Mouse (Mus musculus) kidney, adult 2 months (tissue): ENCODE results near the gene Reln. TPM values are rescaled to one million over a fixed set of nuclear protein-coding genes. Genes with fewer than 3 reads are reported as not detected.

ENCODE experiments used
- DNase-seq: peaks from one replicate; pipeline ENCODE4 v3.0.0; 2021
- H3K27ac ChIP-seq: fragments of 200-500 bp; 2 replicates; pipeline ENCODE4 v1.5.1; 2012; ENCODE audit warnings: low read depth, low read length, control low read depth, inconsistent platforms; ENCODE audit not compliant: insufficient read depth
- H3K27me3 ChIP-seq: fragments of 200-500 bp; replicated peaks from 2 replicates; pipeline ENCODE4 v1.6.1; 2012; ENCODE audit warnings: mild to moderate bottlenecking, moderate library complexity, low read length, inconsistent platforms; ENCODE audit not compliant: control insufficient read depth, insufficient read depth
- H3K36me3 ChIP-seq: fragments of 200-500 bp; 2 replicates; pipeline ENCODE4 v1.6.1; 2012; ENCODE audit warnings: mild to moderate bottlenecking, moderate library complexity, low read length, inconsistent platforms; ENCODE audit not compliant: control insufficient read depth, insufficient read depth
- H3K4me1 ChIP-seq: fragments of 200-500 bp; 2 replicates; pipeline ENCODE4 v1.6.1; 2011; ENCODE audit warnings: low read length; ENCODE audit not compliant: control insufficient read depth, insufficient read depth
- H3K4me3 ChIP-seq: fragments of 200-500 bp; 2 replicates; pipeline ENCODE4 v1.5.1; 2011; ENCODE audit warnings: mild to moderate bottlenecking, low read depth, low read length, control low read depth; ENCODE audit not compliant: insufficient read depth
- CTCF ChIP-seq: fragments of 200-500 bp; conservative IDR thresholded peaks from 2 replicates; pipeline ENCODE4 v1.5.1; 2011; ENCODE audit warnings: low read depth, mild to moderate bottlenecking, control low read depth, low read length, moderate library complexity, mixed read lengths; ENCODE audit not compliant: insufficient read depth, insufficient read length
- POLR2A ChIP-seq: fragments of 200-500 bp; IDR thresholded peaks from one replicate; pipeline ENCODE4 v1.6.1; 2011; ENCODE audit warnings: low read depth, low read length, control low read depth
- WGBS: fragments of 180-500 bp; shearing (Covaris S2); methylation state at CpG from one replicate; pipeline ENCODE4 v1.1.7; 2018; 5-methylcytosine and 5-hydroxymethylcytosine counted together
- polyA plus RNA-seq: library from polyadenylated mRNA; depleted of rRNA; stranded (reverse); fragments of >200 nt; gene quantifications from 2 replicates; pipeline ENCODE4 v1.2.3, GENCODE M21; 2012

The Reln gene
- polyA plus RNA-seq, 1 experiment, result 3.4 TPM

DNA sequence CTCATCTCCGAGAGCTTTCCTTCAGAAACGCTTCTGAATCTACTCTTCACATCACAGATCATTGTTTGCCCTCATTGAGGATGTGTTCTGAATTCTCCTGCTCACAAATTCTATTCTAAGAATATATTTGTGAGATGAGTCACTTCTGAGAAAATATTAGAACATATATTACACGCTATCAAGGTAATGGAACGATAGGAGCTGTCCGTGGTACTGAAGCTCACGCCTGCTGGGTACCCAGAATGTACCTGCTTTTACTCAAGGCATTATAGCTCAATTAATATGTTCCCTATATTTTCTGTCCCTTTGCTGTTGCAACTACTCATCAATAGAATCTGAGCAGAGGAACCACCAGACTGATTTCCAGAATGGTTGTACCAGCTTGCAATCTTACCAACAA, 107.7 kb downstream of the Reln start:
- Histone ChIP-seq H3K4me3 (no peak overlapping the region), H3K4me1 (no peaks in the 10 kb centered on the region), H3K27me3 (no peaks in the 10 kb centered on the region), H3K27ac (no peak overlapping the region), H3K36me3 (no peaks in the 10 kb centered on the region)
- no peak for TF ChIP-seq POLR2A
- TF ChIP-seq CTCF, result no peak
- WGBS, result 60% methylated on average over 6 of the region's 6 CpGs
- DNase-seq, result peak; percentile 8

DNA sequence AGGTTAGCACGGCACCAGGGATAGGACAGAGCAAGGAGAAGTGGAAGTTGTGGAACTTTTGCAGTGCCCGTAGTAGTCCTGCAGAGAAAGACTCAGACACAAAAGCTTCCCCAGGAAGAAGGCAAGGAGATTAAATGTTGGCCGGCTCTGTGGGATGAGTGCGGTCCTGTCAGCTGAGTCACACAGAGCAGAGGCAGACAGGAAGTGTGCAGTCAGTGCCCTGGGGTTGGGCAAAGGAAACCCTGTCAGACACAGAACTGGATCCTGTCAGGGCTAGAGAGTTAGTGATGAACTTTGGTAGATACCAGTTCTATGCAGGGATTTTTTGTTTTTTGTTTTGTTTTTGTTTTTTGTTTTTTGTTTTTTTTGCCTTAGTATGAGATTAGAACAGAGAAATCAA, 120.0 kb downstream of the Reln start:
- peak; percentile 1 for DNase-seq
- no peaks in the 10 kb centered on the region for H3K4me1 ChIP-seq
- WGBS, result 68% methylated on average over 4 of the region's 4 CpGs
- H3K27me3 ChIP-seq, result no peaks in the 10 kb centered on the region; the same call in 1 of the 2 replicates
- no peak overlapping the region for H3K27ac ChIP-seq
- H3K4me3 ChIP-seq, result no peak overlapping the region
- H3K36me3 ChIP-seq, result no peaks in the 10 kb centered on the region
- no peak for TF ChIP-seq POLR2A
- no peak for TF ChIP-seq CTCF

DNA sequence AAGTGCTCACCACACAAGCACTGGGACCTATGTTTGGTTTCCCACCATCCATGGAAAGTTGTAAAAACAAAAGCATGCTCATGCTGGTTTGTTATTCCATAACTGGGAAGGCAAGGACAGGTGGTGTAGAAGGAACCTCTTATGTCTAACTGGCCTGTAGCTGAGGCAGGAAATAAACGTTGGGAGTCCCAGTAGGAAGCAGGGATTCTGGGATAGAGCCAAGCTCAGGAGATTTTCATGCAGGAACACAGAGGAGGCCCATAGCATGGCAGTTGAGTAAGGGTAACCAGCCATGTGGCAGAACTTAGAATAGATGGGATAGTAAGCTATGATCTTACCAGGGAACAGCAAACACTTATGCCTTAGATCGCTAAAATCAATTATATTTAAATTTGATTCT, 120.6 kb downstream of the Reln start:
- no peaks in the 10 kb centered on the region for H3K4me1 ChIP-seq
- H3K27me3 ChIP-seq, result no peaks in the 10 kb centered on the region; the same call in 1 of the 2 replicates
- no peak overlapping the region for H3K4me3 ChIP-seq
- no peak for TF ChIP-seq POLR2A
- TF ChIP-seq CTCF, result no peak
- WGBS, result 79% methylated on average over 2 of the region's 2 CpGs
- no peaks in the 10 kb centered on the region for H3K36me3 ChIP-seq
- DNase-seq, result no peak
- no peak overlapping the region for H3K27ac ChIP-seq

DNA sequence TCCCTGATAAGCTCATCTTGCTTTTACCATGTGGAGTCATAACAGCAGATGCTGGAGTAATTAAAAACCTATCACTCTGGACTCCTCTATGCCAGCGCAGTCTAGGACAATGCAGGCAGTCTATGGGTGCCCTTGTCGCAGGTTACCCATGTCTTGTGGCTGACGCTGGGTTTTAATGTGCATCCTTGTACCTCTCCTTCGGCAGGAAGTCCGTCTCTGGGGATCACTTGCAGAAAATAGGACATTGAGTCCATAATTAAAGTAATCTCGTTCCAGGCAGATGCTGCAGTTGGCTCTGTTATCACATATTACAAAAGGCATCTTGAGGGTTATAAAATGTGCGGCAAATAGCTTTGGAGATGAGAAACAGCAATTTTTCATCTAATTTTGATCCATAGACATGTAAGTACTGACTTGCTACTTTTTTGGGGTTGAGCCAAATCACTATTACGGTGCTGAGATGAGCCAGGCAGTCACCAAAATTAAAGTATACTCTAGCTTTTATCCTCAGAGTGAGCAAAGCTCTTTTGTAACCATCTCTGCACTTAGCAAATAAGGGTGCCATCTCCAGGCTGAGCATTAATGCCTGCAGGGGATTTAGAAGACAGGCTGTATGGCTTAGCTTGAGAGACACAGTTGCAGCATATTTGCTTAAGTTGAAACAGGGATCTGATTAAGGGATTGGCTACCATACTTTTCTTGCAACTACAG, 136.0 kb downstream of the Reln start:
- TF ChIP-seq POLR2A (no peak), CTCF (no peak)
- 76% methylated on average over 8 of the region's 8 CpGs for WGBS
- Histone ChIP-seq H3K4me1 (no peaks in the 10 kb centered on the region), H3K27me3 (no peaks in the 10 kb centered on the region), H3K4me3 (no peak overlapping the region), H3K27ac (no peak overlapping the region), H3K36me3 (no peaks in the 10 kb centered on the region)
- DNase-seq, result no peak

DNA sequence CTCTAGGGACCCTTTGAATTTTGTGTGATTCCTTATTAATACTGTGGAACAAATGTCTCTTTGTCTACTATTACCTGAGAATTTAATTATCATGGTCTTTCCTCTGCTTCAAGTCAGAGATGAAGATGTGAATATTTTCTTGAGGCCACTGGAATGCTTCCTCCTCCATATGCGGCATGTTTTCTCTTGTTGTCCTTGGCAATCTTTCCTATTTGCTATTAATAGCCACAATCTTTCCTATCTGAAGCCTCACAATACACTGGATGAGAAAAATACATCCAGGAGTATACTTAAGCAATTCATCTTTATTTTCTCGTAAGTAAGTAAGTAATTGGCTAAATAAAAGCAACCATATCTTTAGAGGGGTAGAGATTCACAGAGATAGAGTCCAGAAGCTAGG, 146.6 kb downstream of the Reln start:
- WGBS, result 58% methylated on average over 2 of the region's 2 CpGs
- H3K36me3 ChIP-seq, result no peaks in the 10 kb centered on the region
- no peaks in the 10 kb centered on the region for H3K27me3 ChIP-seq
- H3K27ac ChIP-seq, result no peak overlapping the region
- H3K4me3 ChIP-seq, result no peak overlapping the region
- no peak for DNase-seq
- H3K4me1 ChIP-seq, result no peaks in the 10 kb centered on the region
- TF ChIP-seq CTCF, result no peak
- no peak for TF ChIP-seq POLR2A

DNA sequence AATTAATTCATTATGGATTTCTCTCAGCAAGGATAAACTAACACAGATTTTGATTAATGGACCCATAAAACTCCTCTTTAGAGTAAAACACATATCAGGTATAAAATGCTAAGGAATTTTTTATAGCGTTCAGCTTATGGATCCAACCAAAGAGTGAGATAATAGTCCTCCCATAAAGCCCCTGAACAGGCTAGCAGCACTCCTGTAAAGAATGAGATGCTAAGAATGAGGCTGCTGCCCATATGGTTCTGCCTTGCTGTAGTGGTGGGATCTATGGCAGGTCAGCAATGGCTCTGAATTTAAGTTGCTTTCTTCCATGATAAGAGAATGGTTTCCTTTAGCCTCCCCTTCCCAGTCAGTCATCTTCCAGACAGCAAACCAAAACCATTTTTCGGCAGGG, 147.6 kb downstream of the Reln start:
- no peak for TF ChIP-seq CTCF
- TF ChIP-seq POLR2A, result no peak
- H3K4me3 ChIP-seq, result no peak overlapping the region
- H3K36me3 ChIP-seq, result no peaks in the 10 kb centered on the region
- no peak for DNase-seq
- no peaks in the 10 kb centered on the region for H3K4me1 ChIP-seq
- H3K27me3 ChIP-seq, result no peaks in the 10 kb centered on the region
- H3K27ac ChIP-seq, result no peak overlapping the region
- 60% methylated on average over 2 of the region's 2 CpGs for WGBS

DNA sequence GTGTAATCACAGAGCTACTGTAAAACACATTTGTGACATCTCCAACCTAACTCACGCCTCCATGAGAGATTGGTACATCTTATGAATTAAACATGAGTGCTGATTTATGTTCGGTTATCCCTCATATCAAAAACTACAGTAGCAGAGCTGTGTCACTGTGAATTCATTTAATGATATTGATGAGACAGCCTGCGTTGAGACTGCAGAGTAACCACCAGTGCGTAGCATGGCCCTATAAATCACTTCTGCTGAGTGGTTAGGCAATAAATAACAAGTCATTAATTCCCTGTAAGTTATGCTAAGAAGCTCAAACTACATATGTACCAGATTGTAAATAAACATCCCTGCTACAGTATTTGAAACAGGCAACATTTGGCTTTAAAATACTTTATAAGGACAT, 148.0 kb downstream of the Reln start:
- no peak overlapping the region for H3K4me3 ChIP-seq
- 49% methylated on average over 4 of the region's 4 CpGs for WGBS
- DNase-seq, result no peak
- H3K36me3 ChIP-seq, result no peaks in the 10 kb centered on the region
- no peak for TF ChIP-seq POLR2A
- no peak for TF ChIP-seq CTCF
- H3K27me3 ChIP-seq, result no peaks in the 10 kb centered on the region
- H3K4me1 ChIP-seq, result no peaks in the 10 kb centered on the region
- no peak overlapping the region for H3K27ac ChIP-seq
